Mouse (Mus musculus) limb, embryonic 11.5 days (tissue): Measurements from ENCODE around the gene Gm17545. TPM values are rescaled to one million over a fixed set of nuclear protein-coding genes. Genes with fewer than 3 reads are reported as not detected.
"Not testable (repeated sequence)": the region's sequence is repeated elsewhere in the genome, so short reads cannot be mapped to it uniquely, and the experiment has no call there.

Source experiments
- ATAC-seq: fragments of 200-750 bp; cut with Nextera tagmentation; 2 replicates; pipeline ENCODE4 v1.8.0; 2017; ENCODE audit warnings: low read depth; ENCODE audit not compliant: insufficient number of reproducible peaks, low FRiP score, low TSS enrichment
- DNase-seq: peaks from one replicate; pipeline ENCODE4 v3.0.0-alpha.2; 2015; ENCODE audit warnings: low spot score
- H3K27ac ChIP-seq: fragments of 300-500 bp; sonication (generic); replicated peaks from 2 replicates; pipeline ENCODE4 v1.5.1; 2014; ENCODE audit warnings: low read depth, mild to moderate bottlenecking, low read length
- H3K27me3 ChIP-seq: fragments of 300-500 bp; sonication (generic); 2 replicates; pipeline ENCODE4 v1.6.1; 2014; ENCODE audit warnings: mild to moderate bottlenecking, low read length, mixed read lengths; ENCODE audit not compliant: control insufficient read depth, insufficient read depth
- H3K36me3 ChIP-seq: fragments of 300-500 bp; sonication (generic); 2 replicates; pipeline ENCODE4 v1.6.1; 2014; ENCODE audit warnings: mild to moderate bottlenecking, low read length, moderate library complexity, mixed read lengths; ENCODE audit not compliant: control insufficient read depth, insufficient read depth
- H3K4me1 ChIP-seq: fragments of 300-500 bp; sonication (generic); 2 replicates; pipeline ENCODE4 v1.6.1; 2014; ENCODE audit warnings: low read length, mixed read lengths; ENCODE audit not compliant: control insufficient read depth, insufficient read depth
- H3K4me2 ChIP-seq: fragments of 300-500 bp; sonication (generic); 2 replicates; pipeline ENCODE4 v1.6.1; 2014; ENCODE audit warnings: low read depth, mild to moderate bottlenecking, moderate library complexity; ENCODE audit not compliant: severe bottlenecking
- H3K4me3 ChIP-seq: fragments of 300-500 bp; sonication (generic); 2 replicates; pipeline ENCODE4 v1.5.1; 2014; ENCODE audit warnings: low read depth, low read length
- H3K9ac ChIP-seq: fragments of 300-500 bp; sonication (generic); 2 replicates; pipeline ENCODE4 v1.6.1; 2014; ENCODE audit warnings: mild to moderate bottlenecking, low read length
- H3K9me3 ChIP-seq: fragments of 300-500 bp; sonication (generic); 2 replicates; pipeline ENCODE4 v1.6.1; 2016; ENCODE audit warnings: low read length; ENCODE audit not compliant: control insufficient read depth
- WGBS: fragments of 180-500 bp; shearing (Covaris S2); extraction: QIAGEN DNeasy Blood & Tissue Kit; methylation state at CpG from one replicate; pipeline ENCODE4 v1.1.7; 2014; 5-methylcytosine and 5-hydroxymethylcytosine counted together
- polyA plus RNA-seq: library from polyadenylated mRNA; unstranded; fragments of >200 nt; fragmentation: Nextera tagmentation; extraction: Ambion mirVana; gene quantifications from 2 replicates; pipeline ENCODE4 v1.2.1, GENCODE M21; 2014

The Gm17545 gene
- not detected in 2 replicates for polyA plus RNA-seq

GRCm38 (mm10) chr9:22453990-22454389, at the start of gene Gm17545:
Gene Gm17545, plus strand, starts transcription at chr9:22454290.
- not testable (repeated sequence) for H3K27me3 ChIP-seq, H3K9me3 ChIP-seq, H3K4me1 ChIP-seq, H3K4me3 ChIP-seq, H3K9ac ChIP-seq, DNase-seq, H3K27ac ChIP-seq, ATAC-seq, H3K4me2 ChIP-seq
- 89% methylated on average over 8 of the region's 8 CpGs for WGBS
- H3K36me3 ChIP-seq: peaks cover 12% of the 10 kb centered on the region; the same call in 1 of the 2 replicates

- Histone ChIP-seq H3K27me3 (no peaks in the 10 kb centered on the region), H3K9me3 (no peaks in the 10 kb centered on the region), H3K9ac (no peak overlapping the region), H3K4me2 (no peak overlapping the region), H3K36me3 (no peaks in the 10 kb centered on the region), H3K27ac (no peak overlapping the region), H3K4me1 (no peaks in the 10 kb centered on the region), H3K4me3 (no peak overlapping the region)
- no peak for ATAC-seq
- 84% methylated on average over 3 of the region's 3 CpGs for WGBS
- DNase-seq: no peak
Observed at GRCm38 (mm10) chr9:22405414-22405813, 48.7 kb upstream of the Gm17545 start.

- not testable (repeated sequence) for H3K9me3 ChIP-seq, H3K9ac ChIP-seq, DNase-seq, H3K36me3 ChIP-seq, H3K4me2 ChIP-seq, H3K4me3 ChIP-seq, H3K4me1 ChIP-seq, H3K27ac ChIP-seq, ATAC-seq, H3K27me3 ChIP-seq
- WGBS: 81% methylated on average over 3 of the region's 4 CpGs
Observed at GRCm38 (mm10) chr9:22407633-22408032, 46.5 kb upstream of the Gm17545 start.

GRCm38 (mm10) chr9:22408344-22408743, 45.7 kb upstream of the Gm17545 start:
- 30% methylated on average over 4 of the region's 4 CpGs for WGBS
- not testable (repeated sequence) for H3K4me3 ChIP-seq, ATAC-seq, DNase-seq, H3K27ac ChIP-seq, H3K36me3 ChIP-seq, H3K27me3 ChIP-seq, H3K9ac ChIP-seq, H3K4me2 ChIP-seq, H3K4me1 ChIP-seq, H3K9me3 ChIP-seq

GRCm38 (mm10) chr9:22409501-22409900, 44.6 kb upstream of the Gm17545 start:
- H3K4me1 ChIP-seq: no peaks in the 10 kb centered on the region
- H3K4me3 ChIP-seq: no peak overlapping the region
- H3K27ac ChIP-seq: no peak overlapping the region
- 78% methylated on average over 7 of the region's 7 CpGs for WGBS
- no peaks in the 10 kb centered on the region for H3K36me3 ChIP-seq
- H3K27me3 ChIP-seq: no peaks in the 10 kb centered on the region
- no peak overlapping the region for H3K9ac ChIP-seq
- no peaks in the 10 kb centered on the region for H3K9me3 ChIP-seq
- H3K4me2 ChIP-seq: no peak overlapping the region
- ATAC-seq (no peak), DNase-seq (no peak)

- DNase-seq (peak; percentile 98), ATAC-seq (peak; percentile 97)
- peak within 1 kb of the TSS; percentile 45 for H3K4me3 ChIP-seq
- no peaks in the 10 kb centered on the region for H3K36me3 ChIP-seq
- no peaks in the 10 kb centered on the region for H3K9me3 ChIP-seq
- H3K4me1 ChIP-seq: no peaks in the 10 kb centered on the region
- H3K9ac ChIP-seq: peak within 1 kb of the TSS; percentile 58
- WGBS: 1% methylated on average over 43 of the region's 43 CpGs
- peak within 1 kb of the TSS; percentile 81 for H3K4me2 ChIP-seq
- H3K27me3 ChIP-seq: no peaks in the 10 kb centered on the region
- H3K27ac ChIP-seq: no peak within 1 kb of the TSS
Observed at GRCm38 (mm10) chr9:22411002-22411857, 42.9 kb upstream of the Gm17545 start, which contains the start of gene 9530077C05Rik. Gene 9530077C05Rik, plus strand, starts transcription at chr9:22411513.

GRCm38 (mm10) chr9:22416187-22416586, 37.9 kb upstream of the Gm17545 start:
- H3K27ac ChIP-seq: no peak overlapping the region
- no peaks in the 10 kb centered on the region for H3K4me1 ChIP-seq
- DNase-seq: no peak
- H3K9ac ChIP-seq: no peak overlapping the region
- H3K36me3 ChIP-seq: no peaks in the 10 kb centered on the region
- H3K4me2 ChIP-seq: no peak overlapping the region
- no peak for ATAC-seq
- H3K4me3 ChIP-seq: no peak overlapping the region
- H3K9me3 ChIP-seq: no peaks in the 10 kb centered on the region
- WGBS: 79% methylated on average over 3 of the region's 3 CpGs
- no peaks in the 10 kb centered on the region for H3K27me3 ChIP-seq

- Histone ChIP-seq H3K9me3 (no peaks in the 10 kb centered on the region), H3K9ac (no peak overlapping the region), H3K27me3 (no peaks in the 10 kb centered on the region), H3K4me2 (no peak overlapping the region), H3K27ac (no peak overlapping the region), H3K4me3 (no peak overlapping the region), H3K36me3 (no peaks in the 10 kb centered on the region), H3K4me1 (no peaks in the 10 kb centered on the region)
- DNase-seq: no peak
- 56% methylated on average over 6 of the region's 6 CpGs for WGBS
- no peak for ATAC-seq
Observed at GRCm38 (mm10) chr9:22417547-22417946, 36.5 kb upstream of the Gm17545 start.
